Mouse (Mus musculus) G1E-ER4 (cell line): ENCODE results near the gene Fam83e. TPM values are rescaled to one million over a fixed set of nuclear protein-coding genes. Genes with fewer than 3 reads are reported as not detected.

Experiments used
- GATA1 ChIP-seq: IDR thresholded peaks from one replicate; pipeline ENCODE4 v1.8.0; 2012; ENCODE audit warnings: low read length, inconsistent platforms
- polyA plus RNA-seq: library from polyadenylated mRNA; stranded (reverse); fragments of >175 nt; gene quantifications from 2 replicates; pipeline ENCODE4 v1.2.3, GENCODE M21; 2012

Fam83e gene
- polyA plus RNA-seq, 1 experiment = 1.2 TPM

DNA sequence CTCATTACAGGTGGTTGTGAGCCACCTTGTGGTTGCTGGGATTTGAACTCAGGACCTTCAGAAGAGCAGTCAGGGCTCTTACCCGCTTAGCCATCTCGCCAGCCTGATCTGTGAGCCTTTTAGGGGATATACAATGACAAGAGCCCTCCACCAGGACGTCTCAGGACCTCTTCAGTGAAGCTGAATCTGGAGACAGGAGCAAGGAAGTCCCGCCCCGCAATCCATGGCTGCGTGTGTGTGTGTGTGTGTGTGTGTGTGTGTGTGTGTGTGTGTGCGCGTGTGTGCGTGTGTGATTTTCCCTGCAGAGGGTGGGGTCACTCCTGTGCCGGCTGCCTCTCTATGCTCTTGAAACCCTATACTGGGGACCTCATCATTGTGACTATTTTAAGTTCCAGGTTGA, 18.8 kb downstream of the Fam83e start:
- no peak for TF ChIP-seq GATA1

DNA sequence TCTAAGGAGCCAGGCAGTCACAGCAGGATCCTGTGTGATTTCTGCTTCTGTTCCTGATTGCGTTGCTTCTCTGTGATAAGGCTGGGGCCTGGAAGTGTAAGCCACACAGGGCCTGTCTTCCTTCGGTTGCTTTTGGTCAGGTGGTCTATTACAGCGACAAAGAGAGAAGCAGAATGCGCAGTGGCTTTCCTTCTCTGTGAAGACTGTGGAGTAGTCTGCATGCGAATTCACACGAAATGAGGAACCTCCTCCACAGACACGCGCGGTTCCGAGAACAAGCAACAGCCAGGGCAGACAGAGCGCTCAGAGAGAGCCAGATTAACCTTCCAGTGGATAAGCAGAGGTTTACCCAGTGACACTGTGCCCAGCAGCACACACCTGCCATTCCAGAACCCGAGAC, 20.3 kb downstream of the Fam83e start:
- no peak for TF ChIP-seq GATA1

DNA sequence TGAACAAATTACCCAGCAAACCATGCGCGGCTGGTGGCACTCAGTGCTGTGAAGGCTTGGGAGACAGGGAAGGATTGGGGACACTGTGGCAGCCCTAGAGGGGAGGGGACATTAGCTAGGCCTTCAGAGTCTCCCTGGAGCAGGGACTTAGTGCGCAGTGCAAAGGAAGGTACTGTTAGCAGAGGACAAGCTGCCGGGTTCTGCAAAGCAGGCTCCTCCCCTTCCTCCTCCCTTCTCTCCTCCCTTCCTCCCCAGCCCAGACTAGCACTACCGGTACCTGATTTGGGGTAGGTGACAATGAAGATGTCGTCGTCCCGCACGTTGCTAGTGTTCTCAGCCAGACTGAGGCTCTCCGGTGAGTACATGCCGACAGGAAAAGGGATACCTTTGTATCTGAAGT, 20.8 kb downstream of the Fam83e start:
- TF ChIP-seq GATA1 = no peak

DNA sequence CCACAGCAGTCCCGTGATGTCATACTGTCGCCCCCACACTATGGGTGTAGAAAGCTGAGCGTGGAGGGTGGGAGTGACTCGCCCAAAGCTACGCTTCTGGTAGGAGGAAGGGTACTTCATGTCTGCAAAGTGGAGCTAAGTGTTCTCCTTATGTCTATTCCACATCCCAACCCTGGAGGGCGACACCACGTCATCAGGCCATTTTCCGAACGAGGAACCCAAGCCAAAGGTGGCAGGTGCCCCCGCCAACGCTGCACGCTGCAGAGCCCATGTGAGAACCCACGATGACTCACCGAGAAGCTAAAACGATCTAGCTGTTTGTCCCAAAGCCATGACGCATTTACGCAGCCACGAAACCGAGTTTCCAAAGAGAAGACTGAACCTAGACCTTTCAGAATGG, 21.3 kb downstream of the Fam83e start:
- TF ChIP-seq GATA1 = no peak

DNA sequence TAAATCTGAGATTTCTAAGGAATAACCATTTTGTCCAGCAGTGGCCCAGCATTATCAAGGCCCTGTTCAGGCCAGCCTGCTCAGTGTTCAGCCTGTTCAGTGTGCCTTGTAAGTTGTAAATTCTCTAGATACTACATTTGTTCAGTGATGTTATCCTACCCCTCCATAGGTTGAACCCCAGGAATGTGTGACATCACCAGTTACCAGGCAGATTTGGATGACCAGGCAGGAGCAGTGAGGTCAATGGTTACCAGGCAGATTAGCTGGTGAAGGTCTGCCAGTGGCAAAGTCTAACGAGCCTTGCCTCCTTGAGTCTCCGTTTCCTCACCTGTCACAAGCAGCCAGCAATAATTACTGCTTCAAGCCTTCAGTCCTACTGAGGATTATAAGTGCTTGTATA, 23.4 kb downstream of the Fam83e start:
- no peak for TF ChIP-seq GATA1

DNA sequence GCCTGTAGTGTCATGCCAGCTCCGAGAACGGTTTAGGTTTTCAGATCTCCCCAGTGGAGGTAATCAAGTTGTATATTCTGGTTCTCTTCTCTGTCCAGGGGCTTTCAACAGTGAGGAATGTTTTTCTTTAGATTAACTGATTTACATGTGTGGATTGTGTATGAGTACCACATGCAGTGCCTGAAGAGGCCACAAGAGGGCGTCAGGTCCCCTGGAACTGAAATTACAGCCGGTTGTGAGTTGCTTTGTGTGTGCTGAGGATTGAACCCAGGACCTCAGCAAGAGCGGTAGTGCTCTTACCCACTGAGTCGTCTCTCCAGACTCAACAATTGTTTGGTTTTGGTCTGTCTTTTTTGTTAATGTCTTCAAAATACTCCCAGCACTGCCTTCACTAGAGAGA, 25.5 kb downstream of the Fam83e start:
- no peak for TF ChIP-seq GATA1

DNA sequence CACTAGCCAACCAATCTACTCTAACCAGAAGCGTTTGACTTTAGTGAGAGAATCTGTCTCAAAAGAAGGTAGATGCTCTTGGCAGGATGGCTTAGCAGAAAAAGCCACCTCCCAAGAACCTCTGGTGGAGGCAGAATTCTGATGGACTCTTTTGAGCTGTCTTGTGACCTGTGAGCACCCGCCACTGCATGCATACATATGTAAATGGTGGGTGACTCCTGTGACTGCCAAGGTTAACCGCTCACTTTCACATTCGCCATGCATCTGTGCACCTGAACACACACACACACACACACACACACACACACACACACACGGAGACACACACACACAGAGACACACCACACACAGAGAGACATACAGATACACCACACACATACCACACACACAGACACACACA, 26.4 kb downstream of the Fam83e start:
- no peak for TF ChIP-seq GATA1

DNA sequence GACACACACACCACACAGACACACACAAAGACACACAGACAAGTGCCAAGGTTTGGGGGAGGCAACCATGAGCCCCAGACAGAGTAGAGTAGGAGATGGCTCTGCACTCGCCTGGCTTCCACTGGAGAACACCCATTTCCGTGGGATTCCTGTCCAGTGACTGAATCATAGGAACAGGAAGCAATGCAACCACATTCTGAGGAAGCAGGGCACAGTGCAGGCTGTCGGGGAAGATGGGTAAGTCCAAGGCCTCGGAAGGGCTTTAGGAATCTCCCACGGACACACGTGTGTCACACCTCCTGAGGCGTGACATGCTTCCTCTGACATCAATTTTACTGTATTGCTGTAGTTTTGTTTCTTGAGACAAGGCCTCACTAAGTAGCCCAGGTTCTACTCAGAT, 27.1 kb downstream of the Fam83e start:
- no peak for TF ChIP-seq GATA1

DNA sequence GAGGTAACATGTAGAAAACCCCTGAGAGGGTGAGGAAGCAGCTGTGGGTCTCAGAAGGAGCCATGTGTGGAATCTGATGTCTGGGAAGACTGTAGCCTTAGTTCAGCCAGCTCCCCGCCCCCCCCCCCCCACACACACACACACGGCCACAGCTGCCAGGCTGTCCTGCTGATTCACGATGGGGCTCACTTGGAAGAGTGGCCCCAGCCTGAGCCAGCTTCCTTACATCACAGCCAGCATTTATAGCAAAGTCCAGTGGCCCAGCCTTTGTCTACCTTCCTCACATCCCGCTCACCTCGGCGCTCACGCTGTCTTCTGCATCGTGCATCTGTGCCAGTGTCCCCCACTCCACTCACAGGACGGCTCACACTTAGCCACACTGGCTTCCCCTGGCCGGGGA, 28.4 kb downstream of the Fam83e start:
- no peak for TF ChIP-seq GATA1

DNA sequence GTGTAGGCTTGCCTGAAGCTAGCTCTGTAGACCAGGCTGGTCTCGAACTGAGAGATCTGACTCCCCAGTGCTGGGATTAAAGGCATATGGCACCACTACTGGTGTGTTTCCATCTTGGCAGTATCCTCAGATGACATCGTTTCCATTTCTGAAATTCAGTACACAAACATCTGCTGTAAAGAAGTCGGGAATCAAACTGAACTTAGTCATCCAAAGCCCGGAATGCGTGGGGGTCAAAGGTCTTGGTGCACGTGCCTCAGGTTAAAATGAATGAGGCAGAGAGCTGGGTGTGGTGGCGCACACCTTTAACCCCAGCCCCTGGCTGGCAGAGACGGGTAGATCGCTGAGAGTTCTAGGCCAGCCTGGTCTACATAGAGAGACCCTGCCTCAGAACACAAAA, 29.1 kb downstream of the Fam83e start:
- no peak for TF ChIP-seq GATA1

DNA sequence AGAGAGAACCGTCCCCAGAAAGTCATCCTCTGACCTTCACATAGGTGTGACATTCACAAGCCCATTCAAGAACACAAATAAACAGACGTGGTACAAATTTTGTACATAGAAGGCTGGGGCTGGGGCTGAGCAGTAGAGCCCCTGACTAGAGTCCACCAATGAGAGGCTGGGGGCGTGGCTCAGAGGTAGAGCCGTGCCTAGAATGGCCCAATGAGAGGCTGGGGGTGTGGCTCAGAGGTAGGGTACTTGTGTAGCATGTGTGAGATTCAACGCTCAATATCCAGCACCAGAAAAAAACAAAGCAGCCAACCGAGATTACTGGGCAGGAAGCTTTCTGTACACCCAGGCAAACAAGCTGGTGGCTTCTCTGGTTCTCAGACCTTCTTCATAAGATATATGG, 34.7 kb downstream of the Fam83e start:
- TF ChIP-seq GATA1 = no peak

DNA sequence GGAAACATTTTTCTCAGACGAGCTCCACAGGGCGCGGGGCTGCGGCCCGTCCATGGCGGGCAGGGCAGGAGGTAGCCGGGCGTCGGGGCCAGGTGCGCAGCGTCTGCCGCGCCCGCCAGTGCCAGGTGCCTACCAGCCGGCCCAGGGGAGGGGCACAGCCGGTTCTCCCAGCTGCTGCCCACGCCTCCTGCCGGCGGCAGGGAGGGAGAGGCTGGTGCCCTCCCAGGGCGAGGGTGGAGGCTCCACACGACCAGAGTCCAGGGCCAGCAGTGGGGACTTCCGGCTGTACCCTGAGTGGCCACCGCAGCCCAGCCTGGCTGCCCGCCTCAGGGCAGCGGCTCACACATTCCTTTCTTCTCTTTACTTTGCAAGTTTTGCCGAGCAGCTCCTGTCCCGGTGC, 38.4 kb downstream of the Fam83e start:
- no peak for TF ChIP-seq GATA1

DNA sequence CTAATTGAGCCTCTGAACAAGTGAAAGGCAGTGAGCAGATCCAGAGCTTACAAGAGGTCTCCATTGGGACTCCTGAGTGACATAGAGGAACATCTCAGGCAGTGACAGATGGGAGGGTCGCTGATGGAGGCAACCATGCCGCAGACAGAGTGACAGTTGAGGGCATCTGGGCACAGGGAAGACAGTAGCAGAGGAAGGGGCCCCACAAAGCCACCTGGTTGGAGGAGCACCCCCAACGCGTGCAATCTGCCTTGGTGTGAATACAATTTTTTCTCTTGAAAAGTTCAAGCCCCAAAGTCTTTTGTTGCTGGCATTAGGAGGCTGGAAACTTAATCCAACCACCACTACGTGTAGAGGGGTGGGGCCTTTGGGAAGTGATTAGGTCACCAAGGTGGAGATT, 39.1 kb downstream of the Fam83e start:
- TF ChIP-seq GATA1 = no peak

DNA sequence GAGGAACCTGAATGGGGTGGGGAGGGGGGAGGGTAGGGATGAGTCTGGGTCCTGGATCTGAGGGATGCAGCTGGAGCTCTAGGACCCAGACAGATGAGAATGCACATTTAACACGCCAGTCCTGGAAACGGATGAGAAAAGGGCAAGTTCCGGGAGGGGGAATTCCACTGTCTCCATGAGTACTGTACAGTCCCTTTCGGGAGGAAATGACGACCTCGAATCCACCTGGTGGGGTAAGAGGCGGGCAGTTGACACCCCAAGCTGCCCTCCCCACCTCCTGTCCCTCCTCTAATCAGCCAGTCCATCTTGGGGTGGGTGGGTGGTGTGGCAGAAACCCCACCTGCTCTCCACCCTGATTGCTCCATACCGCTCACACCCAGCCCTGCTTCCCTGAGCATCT, 45.0 kb downstream of the Fam83e start:
- TF ChIP-seq GATA1 = no peak

DNA sequence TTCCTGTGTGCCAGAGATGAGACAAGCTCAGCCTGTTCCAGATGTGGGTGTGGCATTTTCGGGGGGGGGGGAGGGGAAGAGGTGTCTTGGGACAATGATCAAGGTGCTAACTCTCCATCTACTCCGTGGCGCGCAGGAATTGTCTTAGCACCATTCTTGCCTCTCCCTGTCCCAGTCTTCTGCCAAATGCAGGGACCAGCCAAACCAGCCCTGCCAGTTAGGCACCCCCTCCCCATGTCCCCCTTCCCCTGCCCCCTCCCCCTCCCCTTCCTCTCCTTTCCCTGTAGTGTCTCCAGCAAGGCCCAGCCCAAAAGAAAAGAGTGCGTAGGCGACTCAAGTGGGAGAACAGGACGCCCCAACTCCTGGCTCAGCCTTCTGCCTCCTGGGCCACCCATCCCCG, 45.8 kb downstream of the Fam83e start:
- TF ChIP-seq GATA1 = no peak

DNA sequence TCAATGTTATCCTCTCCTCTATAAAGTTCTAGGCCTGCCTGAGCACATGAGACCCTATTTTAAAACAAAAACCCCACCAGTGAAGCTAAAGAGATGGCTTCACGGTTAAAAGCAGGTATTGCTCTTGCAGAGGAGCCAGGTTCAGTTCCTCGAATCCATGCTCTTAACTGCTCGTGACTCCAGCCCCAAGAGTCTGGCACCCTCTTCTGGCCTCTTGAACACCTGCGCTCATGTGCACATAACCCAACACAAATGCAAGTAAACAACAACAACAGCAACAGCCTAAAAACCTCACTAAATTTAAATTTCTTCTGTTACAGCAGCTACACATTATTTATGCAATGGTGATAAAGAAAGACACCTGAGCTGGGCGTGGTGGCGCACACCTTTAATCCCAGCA, 46.5 kb downstream of the Fam83e start:
- TF ChIP-seq GATA1 = no peak

DNA sequence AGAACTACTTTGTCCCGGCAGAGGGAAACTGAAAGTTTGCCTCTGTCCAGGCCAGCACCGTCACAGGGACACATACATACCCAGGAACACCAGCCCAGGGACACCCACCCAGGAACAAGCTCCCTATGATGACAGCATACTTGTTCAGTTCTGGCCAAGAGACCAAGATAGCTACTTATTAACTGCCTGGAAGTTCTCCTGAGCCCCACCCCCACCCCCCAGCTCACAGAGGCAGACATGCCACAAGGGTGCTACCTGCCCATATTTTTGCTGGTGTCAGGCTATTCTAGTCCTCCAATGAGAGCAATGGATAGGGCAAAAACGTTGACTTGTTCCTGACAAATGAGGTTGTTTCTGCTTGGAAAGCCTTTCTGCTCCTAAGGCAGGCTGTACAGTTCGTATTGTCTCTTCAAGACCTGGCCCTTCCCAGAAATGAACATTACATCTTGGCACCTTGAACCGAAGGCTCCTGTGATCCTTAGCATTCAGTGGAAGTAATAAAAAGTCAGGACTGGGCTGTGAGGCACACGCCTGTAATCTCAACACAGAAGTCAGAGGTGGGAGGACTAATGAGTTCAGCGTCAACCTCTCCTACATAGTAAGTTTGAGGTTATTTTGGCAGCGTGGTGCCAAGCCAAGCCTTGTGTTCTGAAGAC, 49.5 kb downstream of the Fam83e start:
- no peak for TF ChIP-seq GATA1

DNA sequence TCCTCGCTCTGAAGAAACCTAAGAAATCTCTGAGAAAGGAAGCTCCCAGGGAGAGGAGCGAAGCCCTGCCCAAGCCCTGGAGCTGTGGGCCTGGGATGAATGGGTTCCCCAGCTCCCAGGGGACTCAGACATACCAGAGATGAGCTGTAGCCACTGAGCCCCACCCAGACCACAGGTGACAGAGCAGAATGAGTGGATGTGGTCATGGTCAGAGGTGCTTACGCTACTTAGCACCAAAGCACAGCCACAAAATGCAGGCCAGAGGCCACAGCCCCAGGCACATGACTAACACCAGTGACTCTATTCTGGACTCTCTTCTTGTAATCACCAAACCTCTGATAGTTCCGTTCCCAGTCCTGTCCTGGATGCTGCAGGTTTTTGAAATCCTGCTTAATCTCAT, 50.1 kb downstream of the Fam83e start:
- no peak for TF ChIP-seq GATA1
